Mouse (Mus musculus): ENCODE measurements around the gene Brca2.

DNA sequence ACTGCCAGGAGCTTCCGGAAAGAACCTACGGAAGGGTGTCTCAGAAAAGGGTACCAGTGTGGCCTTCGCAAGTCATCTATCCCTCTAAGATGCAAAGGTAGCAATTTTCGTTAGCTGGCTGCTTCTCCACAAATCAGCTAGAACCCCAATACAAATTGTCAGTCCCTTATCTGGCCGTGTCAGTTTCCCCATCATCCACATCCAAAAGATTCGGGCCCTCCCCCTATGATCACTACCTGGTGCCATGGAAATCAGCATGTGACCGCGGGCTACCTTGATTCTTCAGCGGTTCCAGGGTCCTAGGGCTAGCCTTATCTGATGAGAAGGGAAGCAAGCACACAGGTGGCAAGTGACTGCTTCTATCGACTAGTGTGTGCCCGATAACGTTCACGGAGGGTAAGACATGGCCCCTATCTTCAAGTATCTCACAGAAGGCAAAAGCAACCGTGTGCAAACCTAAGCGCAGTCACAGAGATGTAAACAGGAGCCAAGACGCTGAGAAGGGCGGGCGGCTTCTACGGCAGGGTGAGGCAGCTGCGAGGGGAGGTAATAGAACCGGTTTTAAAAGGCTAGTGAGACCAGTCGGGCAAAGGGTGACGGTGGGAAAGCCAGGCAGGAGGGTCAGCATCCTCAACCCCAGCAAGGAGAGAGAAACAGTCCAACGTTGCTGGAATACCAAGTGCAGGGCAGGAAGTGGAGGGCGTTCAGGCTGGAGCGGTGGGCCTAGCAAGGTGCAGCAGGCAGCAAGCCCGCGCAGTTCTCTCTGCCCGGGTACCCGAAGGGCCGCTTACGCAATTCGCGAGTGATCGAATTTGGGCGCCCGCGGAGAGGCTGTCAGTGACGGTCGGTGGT, 70.7 kb downstream of the Brca2 start:
- TF ChIP-seq MAX (IDR thresholded peaks at IDR 0.05): no peak
- TF ChIP-seq CTCF (IDR thresholded peaks at IDR 0.05; ENCODE audit: control insufficient read depth, insufficient read depth, insufficient read length): no peak
- no peak for TF ChIP-seq FOSL1 (IDR thresholded peaks at IDR 0.05; ENCODE audit: insufficient read depth, low read length, poor library complexity, severe bottlenecking)
- no peak for TF ChIP-seq USF1 (IDR thresholded peaks at IDR 0.05; ENCODE audit: low read depth)
- no peak for TF ChIP-seq MYOD1 (IDR thresholded peaks at IDR 0.05; ENCODE audit: control insufficient read depth, insufficient read length, low read depth)
- TF ChIP-seq CEBPB (IDR thresholded peaks at IDR 0.05; ENCODE audit: low read depth): no peak
- no peak for TF ChIP-seq MYOG (IDR thresholded peaks at IDR 0.05; ENCODE audit: control insufficient read depth, extremely low read depth, insufficient read length)
